Comparison of ENCODE assay signal across 10 mouse cellular contexts in the genomic region with DNA sequence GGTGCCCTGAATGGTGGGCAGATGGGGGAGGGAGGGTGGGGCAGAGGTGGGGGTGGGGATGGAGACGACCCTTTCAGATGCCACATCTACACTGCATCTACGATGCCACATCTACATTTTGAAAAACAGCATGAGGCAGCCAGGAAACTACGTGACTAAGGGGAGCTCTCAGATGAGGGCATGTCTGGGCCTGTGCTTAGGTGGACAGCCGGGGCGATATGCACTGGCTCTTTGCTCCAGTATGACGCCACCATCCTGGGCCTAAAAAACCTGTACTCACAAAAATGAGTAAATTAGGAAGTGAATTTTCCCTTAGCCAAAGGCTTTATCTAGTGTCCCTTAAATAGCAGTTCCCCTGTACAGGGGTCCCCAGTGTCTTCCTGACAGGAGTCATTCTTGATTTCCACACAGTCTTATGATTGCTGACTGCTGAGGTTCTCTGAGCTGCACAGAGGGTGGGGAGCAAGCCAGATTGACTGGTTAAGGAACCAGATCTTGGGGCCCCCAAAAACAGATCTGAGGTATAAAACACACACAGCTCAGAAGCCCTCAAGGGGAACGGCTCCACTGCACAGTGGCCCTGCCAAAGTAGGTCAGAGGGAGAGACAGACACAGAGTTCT. TPM values are rescaled to one million over a fixed set of nuclear protein-coding genes. Genes with fewer than 3 reads are reported as not detected.
DNase-seq lines count a peak whose midpoint lies in the region; ATAC-seq and TF ChIP-seq lines count a peak whose summit lies in the region.
"Had no signal": no experiment of that assay in that cellular context is flagged by ENCODE, and none has a peak within 500 bp of the region (broad histone marks: within the 10 kb centered on the region; RNA-seq: fewer than 3 reads in every experiment).

No protein-coding gene starts in this region.

- TF ChIP-seq EP300 in heart, adult 2 months (IDR thresholded peaks at IDR 0.05; ENCODE audit: insufficient read depth, low read depth, low read length) = no peak

- H3K27me3 ChIP-seq in heart, adult 2 months (ENCODE audit: control insufficient read depth, insufficient read depth, low read length) = no peaks in the 10 kb centered on the region
- H3K27me3 ChIP-seq in liver, adult 2 months (ENCODE audit: control insufficient read depth, insufficient read depth, low read length) = no peaks in the 10 kb centered on the region
- no peaks in the 10 kb centered on the region for H3K27me3 ChIP-seq in liver, embryonic 15.5 days

- H3K36me3 ChIP-seq in heart, adult 2 months (ENCODE audit: control insufficient read depth, insufficient read depth, low read length) = no peaks in the 10 kb centered on the region
- peaks cover 79% of the 10 kb centered on the region for H3K36me3 ChIP-seq in liver, adult 2 months (ENCODE audit: control insufficient read depth, insufficient read depth, low read length)
- H3K36me3 ChIP-seq in liver, embryonic 15.5 days (replicated peaks) = peaks cover 46% of the 10 kb centered on the region

- no peak for TF ChIP-seq POLR2A in heart, adult 2 months (IDR thresholded peaks at IDR 0.05; ENCODE audit: insufficient read depth, low read depth, low read length)
- no peak for TF ChIP-seq POLR2A in liver, adult 2 months (IDR thresholded peaks at IDR 0.05; ENCODE audit: extremely low read depth, insufficient read depth, low read length)

- ATAC-seq in liver, embryonic 15.5 days (ENCODE audit: insufficient read depth) = peak; percentile 43; the same call in 1 of the 2 replicates

- H3K4me3 ChIP-seq in heart, adult 2 months = no peak overlapping the region
- no peak overlapping the region for H3K4me3 ChIP-seq in liver, adult 2 months (ENCODE audit: insufficient read depth, low read depth, low read length)
- H3K4me3 ChIP-seq in brown adipose tissue, adult 24 weeks (ENCODE audit: insufficient read depth, low read depth, low read length) = no peak overlapping the region
- no peak overlapping the region for H3K4me3 ChIP-seq in liver, embryonic 15.5 days (replicated peaks)

- DNase-seq in heart, adult 2 months = no peak
- DNase-seq in heart, adult 18-20 months = no peak
- no peak for DNase-seq in liver, adult 2 months (ENCODE audit: extremely low read depth, low read depth, low spot score)
- DNase-seq in liver = no peak
- DNase-seq in layer of hippocampus, adult 8-10 months (ENCODE audit: low spot score in 2 of 2) = no peak
- no peak for DNase-seq in kidney, adult 9 months
- DNase-seq: B cell, adult 2 months; cerebellum, adult 9-10 months had no signal

- H3K4me1 ChIP-seq in heart, adult 2 months (ENCODE audit: control insufficient read depth, insufficient read depth, low read length) = peaks cover 8% of the 10 kb centered on the region
- no peaks in the 10 kb centered on the region for H3K4me1 ChIP-seq in liver, adult 2 months (ENCODE audit: control insufficient read depth, insufficient read depth, low read length)
- H3K4me1 ChIP-seq in brown adipose tissue, adult 24 weeks (ENCODE audit: control insufficient read depth, insufficient read depth, insufficient read length, low read length) = peaks cover 6% of the 10 kb centered on the region; the same call in 1 of the 2 replicates
- H3K4me1 ChIP-seq in liver, embryonic 15.5 days (replicated peaks) = peaks cover 23% of the 10 kb centered on the region

- H3K9me3 ChIP-seq in liver, embryonic 15.5 days (replicated peaks) = no peaks in the 10 kb centered on the region

- H3K27ac ChIP-seq in heart, adult 2 months = peak overlapping the region; percentile 9
- H3K27ac ChIP-seq in liver, adult 2 months (replicated peaks; ENCODE audit: insufficient read depth, low read depth, low read length) = peak overlapping the region; percentile 52
- H3K27ac ChIP-seq in brown adipose tissue, adult 24 weeks (replicated peaks; ENCODE audit: low read depth, low read length) = peak overlapping the region; percentile 22; the same call in 1 of the 2 replicates
- 0 out of 2 replicates have a peak overlapping the region, but pooled peaks have one; percentile 29 for H3K27ac ChIP-seq in liver, embryonic 15.5 days (replicated peaks)

- 81% methylated on average over 7 of the region's 7 CpGs for WGBS in heart, adult 2 months
- WGBS in liver, adult 2 months = 74% methylated on average over 7 of the region's 7 CpGs
- 52% methylated on average over 7 of the region's 7 CpGs for WGBS in liver, embryonic 15.5 days (ENCODE audit: insufficient replicate concordance)

- H3K9ac ChIP-seq in heart, adult 2 months (ENCODE audit: low read depth, low read length) = no peak overlapping the region
- no peak overlapping the region for H3K9ac ChIP-seq in liver, adult 2 months (ENCODE audit: low read depth, low read length)
- H3K9ac ChIP-seq in liver, embryonic 15.5 days = no peak overlapping the region

- intact Hi-C loops in heart, adult 2 months (cut with DNase I) = no loop called here

- TF ChIP-seq CTCF in heart, adult 2 months (IDR thresholded peaks at IDR 0.05) = no peak
- no peak for TF ChIP-seq CTCF in liver, adult 2 months (IDR thresholded peaks at IDR 0.05; ENCODE audit: low read depth, low read length)

- no peak overlapping the region for H3K4me2 ChIP-seq in liver, embryonic 15.5 days

- H3K79me2 ChIP-seq in heart, adult 2 months (replicated peaks; ENCODE audit: control insufficient read depth, insufficient read depth, low read length) = no peaks in the 10 kb centered on the region
- H3K79me2 ChIP-seq in liver, adult 2 months (ENCODE audit: control insufficient read depth, insufficient read depth, low read length) = peaks cover 4% of the 10 kb centered on the region

RNA-seq across cellular contexts. Expression of gene Lrp1, which starts 30.0 kb away (rescaled TPM):
- 10 to 100 TPM; 74.0 to 79.5 TPM for total RNA-seq in heart, adult 2 months (2021)
- polyA plus RNA-seq in heart, adult 2 months (2012; rRNA removed) = 74.1 and 83.7 TPM in 2 replicates
- total RNA-seq in heart, adult 18-20 months (2021) = 10 to 100 TPM; 65.2 to 69.7 TPM
- total RNA-seq in liver, adult 2 months (2014; rRNA removed) = 193 and 278 TPM in 2 replicates
- polyA plus RNA-seq in liver, adult 2 months (2012; rRNA removed) = 354 and 373 TPM in 2 replicates
- polyA plus RNA-seq in brown adipose tissue, adult 24 weeks (2012; ENCODE audit: insufficient read depth, insufficient read length, missing spikeins) = 43.8 and 47.2 TPM in 2 replicates
- 23.2 and 31.1 TPM in 2 replicates for polyA plus RNA-seq in liver, embryonic 15.5 days (2015; fragmentation: Nextera tagmentation; extraction: Ambion mirVana)
- total RNA-seq in layer of hippocampus, adult 8-10 months (2022) = 100 to 1,000 TPM; 293 to 333 (median 304) TPM

RNA-seq across cellular contexts. Expression of gene Stat6, which starts 51.8 kb away (rescaled TPM):
- 10 to 100 TPM; 43.7 to 43.9 TPM for total RNA-seq in heart, adult 2 months (2021)
- 49.5 and 61.7 TPM in 2 replicates for polyA plus RNA-seq in heart, adult 2 months (2012; rRNA removed)
- total RNA-seq in heart, adult 18-20 months (2021) = 10 to 100 TPM; 45.2 to 45.7 TPM
- 27.7 and 29.1 TPM in 2 replicates for total RNA-seq in liver, adult 2 months (2014; rRNA removed)
- 29.4 and 44.7 TPM in 2 replicates for polyA plus RNA-seq in liver, adult 2 months (2012; rRNA removed)
- polyA plus RNA-seq in brown adipose tissue, adult 24 weeks (2012; ENCODE audit: insufficient read depth, insufficient read length, missing spikeins) = 24.7 and 28.8 TPM in 2 replicates
- 14.3 and 15.6 TPM in 2 replicates for polyA plus RNA-seq in liver, embryonic 15.5 days (2015; fragmentation: Nextera tagmentation; extraction: Ambion mirVana)
- total RNA-seq in layer of hippocampus, adult 8-10 months (2022) = 10 to 100 TPM in 3 of 4 experiments, 1 to 10 TPM in 1; 10.0 to 13.6 (median 11.3) TPM

RNA-seq across cellular contexts. Expression of gene Nxph4, which starts 56.6 kb away (rescaled TPM):
- under 1 TPM; 0.34 to 0.68 TPM for total RNA-seq in heart, adult 2 months (2021)
- 0.39 and 0.41 TPM in 2 replicates for polyA plus RNA-seq in heart, adult 2 months (2012; rRNA removed)
- under 1 TPM; 0.35 to 0.39 TPM for total RNA-seq in heart, adult 18-20 months (2021)
- not detected in 2 replicates for total RNA-seq in liver, adult 2 months (2014; rRNA removed)
- 0.05 TPM in 1 of 2 replicates, not detected in the other for polyA plus RNA-seq in liver, adult 2 months (2012; rRNA removed)
- not detected in 2 replicates for polyA plus RNA-seq in brown adipose tissue, adult 24 weeks (2012; ENCODE audit: insufficient read depth, insufficient read length, missing spikeins)
- 0.07 TPM in 1 of 2 replicates, not detected in the other for polyA plus RNA-seq in liver, embryonic 15.5 days (2015; fragmentation: Nextera tagmentation; extraction: Ambion mirVana)
- total RNA-seq in layer of hippocampus, adult 8-10 months (2022) = 1 to 10 TPM; 1.9 to 2.7 (median 2.3) TPM
